Mouse (Mus musculus): ENCODE measurements around the gene Gnao1.
A peak's percentile ranks its signal among the peaks of the same experiment; 100 is the strongest.

The Gnao1 gene

DNA sequence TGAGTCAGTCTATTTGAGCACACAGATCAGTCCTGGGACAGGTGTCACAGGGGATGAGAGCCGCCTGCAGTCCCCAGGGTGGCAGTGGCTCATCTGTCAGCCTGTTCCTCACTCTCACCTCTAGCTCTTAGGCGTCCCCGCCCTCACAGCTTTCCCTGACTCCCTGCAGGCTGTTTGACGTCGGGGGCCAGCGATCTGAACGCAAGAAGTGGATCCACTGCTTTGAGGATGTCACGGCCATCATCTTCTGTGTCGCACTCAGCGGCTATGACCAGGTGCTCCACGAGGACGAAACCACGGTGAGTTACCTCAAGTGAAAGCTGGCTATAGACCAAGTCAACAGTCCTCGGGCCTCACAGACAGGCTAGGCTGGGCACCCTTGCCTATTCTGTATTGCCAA lies 140.4 kb downstream of the Gnao1 start:
- no peak for DNase-seq

DNA sequence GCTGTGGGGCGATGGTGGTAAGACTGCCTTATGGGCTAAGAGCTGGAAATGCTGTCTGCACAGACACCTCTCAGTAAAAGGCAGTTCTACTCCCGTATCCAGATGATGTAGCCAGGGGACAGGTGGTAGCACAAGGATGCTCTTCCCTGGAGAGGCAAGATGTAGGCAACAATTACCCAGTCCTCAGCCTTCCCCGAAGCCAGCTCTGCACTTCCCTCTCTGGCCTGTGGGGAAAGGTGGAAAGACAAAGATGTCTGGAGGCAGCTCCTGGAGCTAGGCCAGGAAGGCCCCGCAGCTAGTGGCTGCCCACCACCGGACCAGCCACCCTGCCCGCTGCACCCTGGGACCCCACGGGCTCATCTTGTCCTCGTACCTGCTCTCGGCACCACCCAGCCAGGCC lies 142.7 kb downstream of the Gnao1 start:
- DNase-seq: peak in 1 of 2 experiments; percentile 41

DNA sequence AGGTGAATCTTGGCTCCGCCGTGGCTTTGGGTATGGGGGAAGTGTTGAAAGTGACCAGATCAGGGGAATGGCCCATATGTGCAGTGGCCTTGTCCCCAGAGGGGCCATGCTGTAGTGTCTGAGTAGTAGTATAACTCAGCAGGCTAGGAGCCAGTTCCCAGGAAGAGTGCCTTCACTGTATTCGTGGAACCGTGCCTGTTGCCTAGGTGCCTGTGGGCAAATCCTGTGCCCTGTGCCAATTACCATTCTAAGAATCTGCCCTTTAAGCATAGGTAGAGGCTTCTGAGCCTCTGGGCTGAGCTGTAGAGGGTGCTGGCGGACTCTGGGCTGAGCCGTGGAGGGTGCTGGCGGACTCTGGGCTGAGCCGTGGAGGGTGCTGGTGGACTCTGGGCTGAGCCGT lies 148.6 kb downstream of the Gnao1 start:
- DNase-seq: no peak

DNA sequence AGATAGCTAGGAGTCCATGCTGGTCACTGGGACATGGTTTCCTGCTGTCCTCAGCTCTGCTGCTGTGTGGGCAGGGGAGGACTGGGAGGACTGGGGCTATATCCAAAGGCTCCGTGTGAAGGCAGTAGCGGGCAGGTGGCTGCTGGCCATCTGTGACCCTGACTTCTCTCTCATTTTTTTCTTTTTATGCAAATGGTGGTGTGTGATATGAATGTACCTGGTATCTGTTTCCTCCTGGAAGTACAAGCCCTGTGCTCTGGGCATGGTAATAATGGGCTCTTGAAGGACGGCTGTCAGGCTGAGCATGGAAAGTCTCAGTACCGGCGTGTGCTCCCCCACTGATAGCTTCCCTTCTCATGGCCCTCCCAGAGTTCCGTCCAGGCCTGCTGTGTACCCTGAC lies 151.1 kb downstream of the Gnao1 start:
- no peak for DNase-seq

DNA sequence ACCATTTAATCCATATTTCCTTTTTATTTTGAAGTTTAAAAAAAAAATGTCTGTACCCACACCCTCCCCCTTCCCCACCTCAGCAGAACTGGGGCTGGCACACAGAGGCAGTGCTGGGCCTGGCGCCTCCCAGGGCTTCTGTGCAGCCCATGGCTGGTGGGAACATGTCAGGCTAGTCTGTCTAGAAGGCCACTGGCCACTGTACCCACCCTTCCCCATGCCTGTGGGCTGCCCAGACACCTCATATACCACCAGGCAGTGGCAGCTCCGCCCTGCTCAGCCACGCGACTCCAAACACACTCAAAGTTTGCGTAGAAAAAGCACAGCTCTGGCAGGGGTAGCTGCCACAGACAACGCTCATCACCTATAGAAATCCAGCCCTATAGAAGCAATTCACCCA lies 158.5 kb downstream of the Gnao1 start:
- no peak for DNase-seq

DNA sequence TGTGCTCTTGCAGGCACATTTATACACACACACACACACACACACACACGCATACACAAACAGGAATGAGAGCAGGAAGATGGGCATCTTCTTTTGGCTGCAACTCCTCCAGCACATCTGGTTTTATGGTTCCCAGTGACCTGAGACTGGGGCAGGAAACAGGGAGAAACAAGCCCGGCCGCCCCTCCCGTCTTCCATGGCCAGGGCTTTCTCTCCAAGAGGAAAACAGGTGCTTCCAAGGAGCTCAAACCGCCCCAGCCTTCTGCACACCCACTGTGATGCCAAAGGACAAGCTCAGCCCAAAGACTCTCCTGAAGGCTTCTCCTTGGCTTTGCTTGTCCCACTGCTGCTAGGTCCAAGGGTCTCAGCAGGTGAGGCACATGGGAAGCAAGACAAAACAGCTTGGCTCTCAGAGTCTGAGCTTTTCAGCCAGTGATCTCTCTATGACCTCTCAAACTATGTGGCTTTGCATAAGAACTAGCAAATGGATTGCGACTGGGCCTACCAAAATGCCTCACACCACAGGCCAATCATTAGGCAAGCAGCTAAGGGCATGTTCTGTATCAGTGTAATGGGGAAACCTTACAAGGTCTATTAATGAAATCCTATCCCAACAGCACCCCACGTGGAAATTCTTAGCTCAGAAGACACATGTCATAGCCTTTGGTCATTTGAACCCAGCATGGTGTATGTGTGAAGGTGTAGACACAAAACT lies 160.0 kb downstream of the Gnao1 start:
- DNase-seq: no peak

GRCm38 (mm10) chr8:93971451-93971850 lies 161.7 kb downstream of the Gnao1 start:
- peak in 1 of 2 experiments; percentile 2 for DNase-seq

- no peak for DNase-seq
These were observed 162.4 kb downstream of the Gnao1 start for GRCm38 (mm10) chr8:93972211-93972610.

DNA sequence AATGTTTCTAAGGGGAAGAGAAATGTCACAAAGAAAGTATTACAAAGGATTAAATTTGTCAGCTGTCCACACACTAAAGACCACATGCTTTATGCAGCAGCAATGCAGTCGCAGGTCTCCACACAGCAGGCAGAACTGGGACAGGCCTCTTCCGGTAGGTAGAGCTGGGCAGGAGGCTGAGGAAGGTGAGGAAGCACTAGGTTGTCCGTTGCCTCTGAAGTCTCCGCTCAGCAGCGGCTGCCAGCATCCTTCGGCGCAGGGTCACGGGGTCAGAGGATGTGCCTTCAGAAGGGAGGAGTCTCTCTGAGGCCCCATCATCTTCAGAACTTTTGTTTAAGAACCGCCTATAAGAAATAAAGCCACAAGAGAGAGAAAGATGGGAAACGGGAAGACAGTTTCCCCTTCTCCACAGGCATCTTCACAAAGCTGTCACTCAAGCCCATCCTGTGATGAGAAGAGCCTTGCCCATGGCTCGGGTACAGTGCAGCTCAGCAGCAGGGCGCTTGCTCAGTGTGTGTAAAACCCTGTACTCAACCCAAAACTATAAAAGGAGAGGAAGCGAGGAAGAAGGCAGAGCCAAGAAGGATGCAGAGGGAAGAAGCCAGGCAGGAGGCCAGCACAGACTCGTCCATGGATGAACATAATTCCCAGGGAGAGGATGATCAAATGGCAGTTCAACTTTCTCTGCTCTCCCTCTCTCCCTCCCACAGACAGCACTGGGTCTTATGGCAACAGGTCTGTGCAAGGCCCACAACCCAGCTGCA lies 163.4 kb downstream of the Gnao1 start:
- peak in 1 of 2 experiments; percentile 9 for DNase-seq

DNA sequence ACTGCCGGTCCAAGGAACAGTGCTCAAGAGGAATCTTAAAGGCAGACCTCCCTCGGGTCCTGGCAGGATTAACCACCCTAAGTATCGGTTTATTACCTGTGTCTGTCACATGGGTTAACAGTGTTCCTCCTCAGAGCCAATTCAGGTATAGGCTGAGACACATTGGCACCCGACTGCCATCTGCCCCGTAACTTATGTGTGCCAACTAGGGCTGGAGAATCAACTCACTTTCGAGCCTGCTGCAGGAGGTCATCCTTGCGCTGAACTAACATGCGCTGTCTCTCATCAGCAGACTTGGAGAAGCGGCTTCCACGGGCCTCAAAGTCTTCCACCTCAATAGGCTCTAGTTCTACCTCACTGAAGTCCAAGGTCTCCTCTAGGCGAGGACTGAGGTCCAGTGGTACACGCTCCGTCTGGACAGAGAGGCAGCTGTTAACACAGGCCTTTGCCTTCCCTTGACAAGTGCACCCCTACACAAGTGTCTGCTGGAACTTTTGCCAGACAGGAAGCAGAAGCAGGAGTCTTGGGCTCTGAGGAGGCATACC lies 164.1 kb downstream of the Gnao1 start:
- peak in 1 of 2 experiments; percentile 4 for DNase-seq

GRCm38 (mm10) chr8:93974602-93975186 lies 164.9 kb downstream of the Gnao1 start:
- peak in 1 of 2 experiments; percentile 1 for DNase-seq

GRCm38 (mm10) chr8:93975358-93975757 lies 165.6 kb downstream of the Gnao1 start:
- DNase-seq: no peak

GRCm38 (mm10) chr8:93976446-93977211 lies 166.9 kb downstream of the Gnao1 start:
- peak in 1 of 2 experiments; percentile 1 for DNase-seq

DNA sequence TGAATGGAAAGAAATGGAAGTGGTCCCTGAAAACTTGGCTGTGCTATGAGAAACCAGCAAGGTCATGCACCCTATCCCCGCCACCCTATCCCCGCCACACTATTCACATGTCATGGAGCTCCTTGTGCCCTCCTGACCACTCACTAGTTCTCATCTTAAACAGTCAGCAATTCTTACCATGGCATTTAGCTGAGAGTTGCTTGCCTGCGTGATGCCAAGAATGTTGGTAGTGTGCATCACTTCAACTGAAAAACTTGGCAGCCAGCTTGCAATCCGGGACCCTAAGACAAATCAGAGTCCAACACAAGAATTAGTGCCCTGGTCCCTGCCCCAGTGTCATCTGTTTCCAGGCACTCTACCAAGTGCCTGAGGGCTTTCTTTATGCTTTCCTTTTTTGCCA lies 170.4 kb downstream of the Gnao1 start:
- DNase-seq: no peak

- no peak for DNase-seq
These were observed 172.0 kb downstream of the Gnao1 start for GRCm38 (mm10) chr8:93981679-93982215.

GRCm38 (mm10) chr8:93983827-93984226 lies 174.1 kb downstream of the Gnao1 start:
- peak; percentile 56 to 58 for DNase-seq

- DNase-seq: no peak
These were observed 175.0 kb downstream of the Gnao1 start for GRCm38 (mm10) chr8:93984731-93985130.

DNA sequence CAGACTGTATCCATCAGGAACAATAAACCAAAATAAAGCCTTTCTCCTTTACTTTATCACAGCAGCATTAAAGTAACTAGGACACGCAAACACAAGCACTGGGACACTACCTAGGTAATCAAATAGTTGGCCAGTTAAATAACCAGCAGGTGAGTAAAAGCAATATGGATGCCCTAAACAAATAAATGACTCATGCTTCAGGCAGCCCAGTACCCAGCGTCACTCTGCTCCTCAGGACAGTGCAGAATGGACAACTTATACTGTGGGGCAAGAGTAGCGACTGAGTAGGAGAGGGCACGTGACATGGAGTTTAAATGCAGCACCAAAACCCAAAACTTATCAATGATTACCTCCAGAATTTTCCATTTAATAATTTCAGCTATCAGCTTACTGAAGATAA lies 180.0 kb downstream of the Gnao1 start:
- DNase-seq: no peak

DNA sequence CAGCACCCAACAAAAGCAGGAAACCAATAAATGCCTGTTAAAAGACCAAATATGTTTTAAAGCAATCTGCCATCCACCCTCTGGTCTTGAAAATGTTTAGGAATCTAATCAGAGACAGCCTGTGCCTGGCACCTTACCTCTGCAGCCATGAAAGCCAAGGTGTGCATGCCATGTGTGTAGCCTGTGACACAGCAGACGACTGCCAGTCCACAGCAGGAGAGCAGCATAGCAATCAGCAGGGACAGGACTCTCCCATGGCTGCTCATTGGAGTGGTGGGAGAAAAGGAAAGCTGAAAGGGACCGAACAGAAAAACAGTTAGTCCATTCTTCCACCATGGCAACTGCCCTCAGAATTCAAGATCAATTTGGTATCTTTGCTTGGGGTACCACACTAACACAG lies 189.2 kb downstream of the Gnao1 start:
- DNase-seq: peak; percentile 28 to 51

DNA sequence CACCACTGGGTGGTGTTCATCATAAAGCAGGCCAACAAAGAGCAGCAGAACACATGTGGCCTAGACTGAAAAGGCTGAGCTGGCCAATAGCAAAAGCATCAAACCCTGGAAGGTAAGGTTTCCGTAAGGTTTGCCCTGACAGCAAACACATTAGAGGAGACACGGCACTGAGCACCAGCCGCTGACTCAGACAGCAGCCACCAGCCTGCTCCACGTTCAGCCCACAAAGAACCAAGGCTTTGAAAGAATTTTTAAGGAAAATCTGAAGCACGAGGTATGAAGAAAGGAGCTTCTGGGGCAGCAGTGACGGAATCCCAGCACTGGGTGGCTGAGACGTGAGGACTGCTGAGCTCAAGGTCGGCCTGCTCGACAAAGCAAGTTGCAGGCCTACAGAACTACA lies 194.4 kb downstream of the Gnao1 start:
- no peak for DNase-seq

DNA sequence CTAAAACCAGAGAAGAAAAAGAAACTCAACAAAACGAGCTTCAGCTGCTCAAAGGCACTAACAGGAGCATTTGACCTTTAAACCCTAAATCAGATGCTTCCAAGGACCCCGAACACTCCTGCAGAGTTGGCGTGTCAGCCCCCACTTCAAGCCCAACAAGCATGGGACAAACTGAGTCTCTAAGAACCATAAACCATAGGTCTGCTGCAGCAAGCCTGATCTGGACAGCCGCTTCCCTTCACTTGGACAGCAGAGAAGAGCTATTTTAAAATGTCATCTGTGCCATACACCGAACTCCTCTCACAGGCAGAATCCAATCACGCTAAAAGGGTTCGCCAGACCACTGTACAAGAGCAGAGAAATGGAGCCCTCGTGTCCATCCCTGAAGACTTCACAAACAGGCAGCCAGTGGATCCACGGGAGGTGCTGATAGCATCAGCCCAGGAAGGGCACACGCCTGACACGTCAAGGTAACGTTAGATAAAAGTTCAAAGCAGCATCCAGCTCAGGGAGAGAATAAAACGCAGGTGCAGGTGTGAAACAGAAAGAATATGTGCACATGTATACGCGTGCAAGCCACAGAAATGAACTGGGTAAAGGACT lies 199.6 kb downstream of the Gnao1 start:
- no peak for DNase-seq

GRCm38 (mm10) chr8:94010101-94010705 lies 200.4 kb downstream of the Gnao1 start:
- no peak for DNase-seq

Measured in cerebellum, postnatal 14 days (tissue).